Mouse (Mus musculus) liver, embryonic 11.5 days (tissue): Measurements from ENCODE around the gene Ppp5c. TPM values are rescaled to one million over a fixed set of nuclear protein-coding genes. Genes with fewer than 3 reads are reported as not detected.

Source experiments
- ATAC-seq: fragments of 200-750 bp; cut with Nextera tagmentation; replicated peaks from 2 replicates; pipeline ENCODE4 v1.8.0; 2017; ENCODE audit warnings: moderate number of reproducible peaks, mild to moderate bottlenecking, moderate TSS enrichment, moderate library complexity; ENCODE audit not compliant: low FRiP score
- DNase-seq: peaks from one replicate; pipeline ENCODE4 v3.0.0-alpha.2; 2017; ENCODE audit warnings: low spot score
- H3K27ac ChIP-seq: fragments of 300-500 bp; sonication (generic); 2 replicates; pipeline ENCODE4 v1.5.1; 2014; ENCODE audit warnings: mild to moderate bottlenecking, low read depth, low read length, control low read depth
- H3K27me3 ChIP-seq: fragments of 300-500 bp; sonication (generic); replicated peaks from 2 replicates; pipeline ENCODE4 v1.6.1; 2014; ENCODE audit warnings: low read length, mixed read lengths; ENCODE audit not compliant: control insufficient read depth, insufficient read depth
- H3K36me3 ChIP-seq: fragments of 300-500 bp; sonication (generic); 2 replicates; pipeline ENCODE4 v1.6.1; 2014; ENCODE audit warnings: mild to moderate bottlenecking, low read length, moderate library complexity, mixed read lengths; ENCODE audit not compliant: control insufficient read depth, insufficient read depth
- H3K4me1 ChIP-seq: fragments of 300-500 bp; sonication (generic); replicated peaks from 2 replicates; pipeline ENCODE4 v1.6.1; 2014; ENCODE audit warnings: low read length, mixed read lengths; ENCODE audit not compliant: control insufficient read depth, insufficient read depth
- H3K4me2 ChIP-seq: fragments of 300-500 bp; sonication (generic); 2 replicates; pipeline ENCODE4 v1.6.1; 2014; ENCODE audit warnings: mild to moderate bottlenecking, control low read depth, moderate library complexity
- H3K4me3 ChIP-seq: fragments of 300-500 bp; sonication (generic); 2 replicates; pipeline ENCODE4 v1.5.1; 2014; ENCODE audit warnings: low read depth, low read length, control low read depth
- H3K9ac ChIP-seq: fragments of 300-500 bp; sonication (generic); 2 replicates; pipeline ENCODE4 v1.6.1; 2014; ENCODE audit warnings: low read depth, low read length, control low read depth
- H3K9me3 ChIP-seq: fragments of 300-500 bp; sonication (generic); 2 replicates; pipeline ENCODE4 v1.6.1; 2016; ENCODE audit warnings: low read length, inconsistent platforms, mixed read lengths; ENCODE audit not compliant: control insufficient read depth
- WGBS: fragments of 180-500 bp; shearing (Covaris S2); extraction: QIAGEN DNeasy Blood & Tissue Kit; methylation state at CpG from one replicate; pipeline ENCODE4 v1.1.7; 2014; 5-methylcytosine and 5-hydroxymethylcytosine counted together
- polyA plus RNA-seq: library from polyadenylated mRNA; unstranded; fragments of >200 nt; fragmentation: Nextera tagmentation; extraction: Ambion mirVana; gene quantifications from 2 replicates; pipeline ENCODE4 v1.2.1, GENCODE M21; 2014

The Ppp5c gene
- polyA plus RNA-seq, 1 experiment from 2014 or later, result 124 TPM

DNA sequence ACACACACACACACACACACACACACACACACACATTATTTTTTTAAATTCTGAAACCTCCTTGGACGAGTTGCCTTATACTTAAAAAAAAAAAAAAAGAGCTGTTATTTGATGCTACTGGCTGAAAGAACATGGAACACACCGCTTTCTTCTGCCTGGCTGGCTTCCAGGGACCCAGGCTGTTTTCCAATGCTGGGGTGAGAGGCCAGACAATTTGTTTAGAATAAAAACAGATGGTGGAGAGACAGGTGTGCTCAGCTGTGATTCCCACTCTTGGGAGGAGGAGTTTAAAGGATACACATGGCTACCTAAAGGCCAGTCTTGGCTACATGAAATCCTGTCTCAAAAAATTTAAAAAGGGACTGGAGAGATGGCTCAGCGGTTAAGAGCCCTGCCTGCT, 39.3 kb downstream of the Ppp5c start:
- 66% methylated on average over 3 of the region's 3 CpGs for WGBS
- H3K9me3 ChIP-seq, result no peaks in the 10 kb centered on the region
- DNase-seq, result no peak
- no peak overlapping the region for H3K4me3 ChIP-seq
- no peaks in the 10 kb centered on the region for H3K36me3 ChIP-seq
- no peaks in the 10 kb centered on the region for H3K27me3 ChIP-seq
- no peak overlapping the region for H3K27ac ChIP-seq
- no peak for ATAC-seq
- peaks cover 15% of the 10 kb centered on the region for H3K4me1 ChIP-seq
- H3K4me2 ChIP-seq, result no peak overlapping the region
- H3K9ac ChIP-seq, result no peak overlapping the region

DNA sequence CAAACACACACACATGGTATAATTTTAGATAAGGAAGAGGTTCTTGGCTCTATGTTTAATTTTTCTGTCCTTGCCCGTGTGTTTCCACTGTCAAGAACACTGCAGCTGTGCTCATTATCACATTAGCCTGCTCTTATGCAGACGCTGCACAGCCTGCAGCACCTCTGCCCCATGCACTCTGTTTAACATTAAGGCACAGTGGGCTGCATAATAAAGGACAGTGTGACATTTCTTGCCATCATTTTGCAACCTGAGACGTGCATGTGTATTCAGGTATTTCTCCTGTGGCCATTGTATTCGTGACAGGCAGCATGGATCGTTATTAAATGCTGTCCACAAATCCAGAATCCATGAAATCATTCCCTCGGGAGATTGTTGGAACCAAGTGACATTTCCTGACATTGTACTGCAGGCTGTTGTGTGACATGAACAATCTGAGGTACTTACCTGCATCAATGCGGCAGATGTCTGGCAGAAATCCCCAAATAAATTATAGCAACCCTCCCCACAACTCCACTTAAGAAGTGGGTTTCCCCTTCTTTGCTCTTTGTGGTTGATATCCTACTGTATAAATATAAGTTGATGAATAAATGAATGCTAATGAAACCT, 40.1 kb downstream of the Ppp5c start:
- no peak overlapping the region for H3K9ac ChIP-seq
- H3K9me3 ChIP-seq, result no peaks in the 10 kb centered on the region
- WGBS, result 64% methylated on average over 7 of the region's 7 CpGs
- no peak overlapping the region for H3K27ac ChIP-seq
- ATAC-seq (no peak), DNase-seq (no peak)
- H3K4me1 ChIP-seq, result peaks cover 12% of the 10 kb centered on the region
- H3K4me3 ChIP-seq, result no peak overlapping the region
- no peaks in the 10 kb centered on the region for H3K27me3 ChIP-seq
- no peaks in the 10 kb centered on the region for H3K36me3 ChIP-seq
- H3K4me2 ChIP-seq, result no peak overlapping the region

DNA sequence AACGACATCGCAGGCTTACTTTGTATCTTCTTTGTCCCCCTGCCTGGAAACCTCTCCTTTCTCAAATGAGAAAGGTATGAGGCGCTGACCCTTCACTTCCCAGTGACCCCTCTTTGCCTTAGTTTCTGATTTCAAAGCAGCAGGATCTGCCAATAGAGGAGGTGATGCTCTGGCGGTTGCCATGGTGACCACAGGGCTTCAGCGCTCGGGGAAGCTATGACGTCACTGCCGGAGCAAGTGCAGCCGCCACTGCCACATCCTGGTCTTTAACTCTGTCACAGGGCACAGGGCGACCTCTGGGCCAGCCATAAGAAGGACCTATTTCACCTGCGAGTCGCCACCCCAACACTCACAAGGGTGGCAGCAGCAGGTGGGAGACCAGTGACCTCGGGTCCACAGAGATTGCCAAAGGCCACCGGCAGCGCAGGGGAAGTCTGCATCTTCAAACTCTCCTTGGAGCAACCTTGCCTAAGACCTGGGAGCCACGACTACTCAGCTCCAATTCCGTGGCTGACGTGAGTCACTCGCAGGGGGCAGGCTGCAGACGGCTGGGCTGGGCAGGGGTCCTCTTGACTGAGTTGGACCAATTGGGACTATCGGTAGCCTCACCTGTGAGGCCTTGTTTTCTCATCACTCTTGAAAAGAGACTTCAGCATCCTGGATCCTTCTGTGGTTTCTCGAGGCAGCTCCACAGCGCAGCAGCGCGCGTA, 44.7 kb downstream of the Ppp5c start, which contains the start of gene Gm42372:
Gm42372 (plus strand) TSS at position 228 of the 710 bp plus-strand sequence.
- H3K27ac ChIP-seq, result no peak within 1 kb of the TSS
- H3K9ac ChIP-seq, result no peak within 1 kb of the TSS
- no peak within 1 kb of the TSS for H3K4me3 ChIP-seq
- H3K4me2 ChIP-seq, result peak within 1 kb of the TSS; percentile 26; the same call in 1 of the 2 replicates
- H3K36me3 ChIP-seq, result no peaks in the 10 kb centered on the region
- no peak for ATAC-seq
- H3K27me3 ChIP-seq, result no peaks in the 10 kb centered on the region
- 36% methylated on average over 26 of the region's 26 CpGs for WGBS
- peaks cover 5% of the 10 kb centered on the region for H3K4me1 ChIP-seq
- H3K9me3 ChIP-seq, result no peaks in the 10 kb centered on the region
- DNase-seq, result no peak

DNA sequence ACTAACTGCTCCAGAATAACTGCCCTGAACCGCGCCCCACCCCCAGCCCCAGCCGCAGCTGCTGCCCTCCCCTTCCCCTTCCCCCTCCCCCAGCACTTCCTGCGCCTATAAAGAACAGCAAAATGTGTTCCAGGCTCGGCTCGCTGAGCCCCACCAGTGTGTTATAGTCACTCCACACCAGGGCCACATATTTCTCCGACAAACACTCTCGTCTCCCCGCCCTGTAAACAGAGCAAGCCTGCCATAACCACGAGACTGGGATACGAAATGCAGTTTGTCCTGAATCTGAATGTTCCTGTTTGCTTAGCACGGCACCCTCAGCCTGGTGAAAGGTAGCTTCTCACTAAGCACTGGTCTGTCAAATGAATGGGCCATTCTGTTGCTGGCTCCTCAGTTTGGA, 47.4 kb downstream of the Ppp5c start:
- ATAC-seq, result peak; percentile 58
- peaks cover 5% of the 10 kb centered on the region for H3K4me1 ChIP-seq
- DNase-seq, result peak; percentile 63
- peak overlapping the region; percentile 33; the same call in 1 of the 2 replicates for H3K27ac ChIP-seq
- no peaks in the 10 kb centered on the region for H3K36me3 ChIP-seq
- H3K9me3 ChIP-seq, result no peaks in the 10 kb centered on the region
- peak overlapping the region; percentile 61 for H3K4me2 ChIP-seq
- WGBS, result 5% methylated on average over 12 of the region's 12 CpGs
- no peaks in the 10 kb centered on the region for H3K27me3 ChIP-seq
- peak overlapping the region; percentile 53; the same call in 1 of the 2 replicates for H3K9ac ChIP-seq
- H3K4me3 ChIP-seq, result peak overlapping the region; percentile 28

DNA sequence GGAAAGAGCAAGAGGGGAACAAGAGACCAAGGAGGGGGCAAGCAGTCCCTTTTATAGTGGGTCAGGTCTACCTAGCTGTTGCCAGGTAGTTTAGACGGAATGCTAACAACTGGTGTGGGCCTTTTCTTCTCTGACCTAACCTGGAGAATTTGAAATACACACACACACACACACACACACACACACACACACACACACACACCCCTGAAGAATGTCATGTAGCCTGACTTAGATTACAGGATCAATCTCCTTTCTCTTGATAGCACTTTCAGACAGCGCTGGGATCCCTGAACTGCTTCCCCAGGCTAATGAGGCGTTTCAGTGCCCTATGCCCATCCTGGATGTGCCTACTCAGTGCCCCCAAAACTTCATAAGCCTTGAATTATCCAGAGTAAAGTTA, 49.1 kb downstream of the Ppp5c start:
- 77% methylated on average over 3 of the region's 3 CpGs for WGBS
- no peak overlapping the region for H3K4me2 ChIP-seq
- no peaks in the 10 kb centered on the region for H3K9me3 ChIP-seq
- H3K27ac ChIP-seq, result no peak overlapping the region
- H3K9ac ChIP-seq, result no peak overlapping the region
- no peak overlapping the region for H3K4me3 ChIP-seq
- H3K36me3 ChIP-seq, result no peaks in the 10 kb centered on the region
- DNase-seq (no peak), ATAC-seq (no peak)
- peaks cover 5% of the 10 kb centered on the region for H3K4me1 ChIP-seq
- no peaks in the 10 kb centered on the region for H3K27me3 ChIP-seq

DNA sequence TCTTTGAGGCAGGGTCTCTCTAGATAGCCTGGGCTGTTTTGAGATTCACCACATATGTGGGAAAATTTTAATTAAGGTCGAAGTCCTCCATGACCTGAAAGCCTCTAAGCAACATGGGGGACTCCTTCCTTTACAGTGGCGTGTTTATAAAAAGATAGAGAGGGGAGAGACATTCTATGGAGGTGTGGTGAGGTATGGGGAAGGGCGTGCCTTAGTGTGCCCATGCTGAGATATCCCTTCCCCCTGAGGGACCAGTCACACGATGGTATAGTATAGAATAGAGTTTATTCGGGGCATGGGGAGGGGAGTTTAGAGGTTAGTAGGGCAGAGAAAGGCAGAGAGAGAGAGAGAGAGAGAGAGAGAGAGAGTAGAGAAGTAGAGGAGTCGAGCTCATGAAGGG, 49.6 kb downstream of the Ppp5c start:
- Histone ChIP-seq H3K36me3 (no peaks in the 10 kb centered on the region), H3K9ac (no peak overlapping the region), H3K4me3 (no peak overlapping the region), H3K27me3 (no peaks in the 10 kb centered on the region), H3K4me1 (peaks cover 5% of the 10 kb centered on the region), H3K9me3 (no peaks in the 10 kb centered on the region), H3K4me2 (no peak overlapping the region), H3K27ac (no peak overlapping the region)
- DNase-seq (no peak), ATAC-seq (peak; percentile 82)
- 61% methylated on average over 6 of the region's 6 CpGs for WGBS

DNA sequence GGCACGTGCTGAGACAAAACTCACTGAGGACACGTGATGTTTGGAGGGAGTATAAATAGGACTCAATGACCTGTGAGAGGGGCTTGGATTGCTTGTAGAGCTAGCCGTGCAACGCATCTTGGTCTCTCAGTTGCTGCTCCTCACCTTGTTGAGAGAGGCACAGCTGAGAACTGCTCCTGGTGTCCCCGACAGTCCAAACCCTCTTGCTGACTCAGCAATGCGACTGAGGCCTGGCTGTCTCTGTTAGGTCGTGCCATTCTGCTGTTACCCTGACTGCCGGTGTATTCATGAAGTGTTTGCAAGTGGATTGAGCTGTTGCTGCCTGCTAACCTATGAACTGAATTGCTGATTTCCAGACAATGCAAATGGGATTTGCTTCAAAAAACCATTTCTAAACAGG, 51.4 kb downstream of the Ppp5c start:
- Histone ChIP-seq H3K4me3 (no peak overlapping the region), H3K9me3 (no peaks in the 10 kb centered on the region), H3K36me3 (no peaks in the 10 kb centered on the region), H3K27me3 (no peaks in the 10 kb centered on the region), H3K4me1 (peaks cover 5% of the 10 kb centered on the region; the same call in 1 of the 2 replicates), H3K27ac (no peak overlapping the region), H3K4me2 (no peak overlapping the region), H3K9ac (no peak overlapping the region)
- DNase-seq (no peak), ATAC-seq (no peak)
- WGBS, result 61% methylated on average over 8 of the region's 8 CpGs

DNA sequence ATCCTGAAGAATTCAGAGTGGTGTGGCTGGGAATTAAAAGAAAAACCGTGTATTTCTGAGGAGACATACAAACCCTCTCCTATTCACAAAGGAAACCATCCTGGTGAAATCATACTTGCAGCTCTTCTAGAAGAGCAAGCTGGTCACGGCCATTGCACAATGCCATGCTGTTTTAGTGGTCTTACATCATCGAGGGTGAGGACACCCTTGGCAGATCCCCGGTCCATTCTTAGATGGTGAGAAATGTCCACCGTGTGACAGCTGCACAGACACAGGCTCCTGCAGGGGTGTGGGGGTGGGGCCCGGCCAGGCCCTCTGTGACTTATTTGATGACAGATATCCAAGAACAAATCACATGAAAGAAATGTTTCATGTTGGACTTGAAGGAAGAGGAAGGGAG, 53.7 kb downstream of the Ppp5c start:
- no peaks in the 10 kb centered on the region for H3K36me3 ChIP-seq
- WGBS, result 57% methylated on average over 6 of the region's 6 CpGs
- H3K9me3 ChIP-seq, result no peaks in the 10 kb centered on the region
- no peaks in the 10 kb centered on the region for H3K4me1 ChIP-seq
- ATAC-seq (no peak), DNase-seq (no peak)
- no peak overlapping the region for H3K4me3 ChIP-seq
- H3K27ac ChIP-seq, result no peak overlapping the region
- no peaks in the 10 kb centered on the region for H3K27me3 ChIP-seq
- H3K4me2 ChIP-seq, result no peak overlapping the region
- no peak overlapping the region for H3K9ac ChIP-seq

DNA sequence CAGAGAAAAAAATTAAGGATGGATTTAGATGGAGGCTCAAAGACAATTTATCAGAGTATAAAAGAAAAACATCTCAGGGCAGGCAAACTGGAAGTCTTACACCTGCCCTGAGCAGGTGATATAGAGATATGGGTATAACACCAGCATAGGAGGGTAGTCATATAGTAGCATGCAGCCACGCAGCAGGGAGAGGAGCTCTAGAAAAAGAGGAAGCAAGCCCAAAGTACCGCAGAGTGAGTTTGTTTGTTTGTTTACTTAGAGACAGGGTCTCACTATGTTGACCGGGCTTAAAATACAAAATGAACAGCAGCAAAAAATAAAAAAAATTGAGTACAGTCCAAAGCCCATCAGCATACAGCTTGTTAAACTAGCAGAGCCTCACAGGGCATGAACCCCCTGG, 56.6 kb downstream of the Ppp5c start:
- H3K4me2 ChIP-seq, result no peak overlapping the region
- 63% methylated on average over 3 of the region's 3 CpGs for WGBS
- ATAC-seq, result no peak

More for the DNA sequence above, 56.6 kb downstream of the Ppp5c start:
- no peaks in the 10 kb centered on the region for H3K27me3 ChIP-seq
- no peaks in the 10 kb centered on the region for H3K9me3 ChIP-seq
- H3K4me3 ChIP-seq, result no peak overlapping the region
- H3K36me3 ChIP-seq, result no peaks in the 10 kb centered on the region
- no peak for DNase-seq
- H3K27ac ChIP-seq, result no peak overlapping the region
- no peaks in the 10 kb centered on the region for H3K4me1 ChIP-seq
- no peak overlapping the region for H3K9ac ChIP-seq
